Mouse (Mus musculus): Measurements from ENCODE around the gene Clps. TPM values are rescaled to one million over a fixed set of nuclear protein-coding genes. Genes with fewer than 3 reads are reported as not detected.
A peak's percentile ranks its signal among the peaks of the same experiment; 100 is the strongest.

The Clps gene
- polyA plus RNA-seq, 1 experiment from 2014 or later, result 51.3 TPM

- no peak for ATAC-seq (ENCODE audit: low read depth)
- Histone ChIP-seq H3K27me3 (ENCODE audit: control insufficient read depth, insufficient read depth, low read depth, low read length) (no peaks in the 10 kb centered on the region), H3K9ac (ENCODE audit: low read depth, low read length) (no peak overlapping the region), H3K4me2 (ENCODE audit: low read depth, low read length) (no peak overlapping the region), H3K4me3 (ENCODE audit: low read depth, low read length) (no peak overlapping the region), H3K9me3 (replicated peaks; ENCODE audit: control insufficient read depth, low read length) (no peaks in the 10 kb centered on the region), H3K36me3 (ENCODE audit: control insufficient read depth, insufficient read depth) (peaks cover 8% of the 10 kb centered on the region), H3K4me1 (ENCODE audit: control insufficient read depth, low read depth, low read length) (no peaks in the 10 kb centered on the region), H3K27ac (ENCODE audit: low read length) (no peak overlapping the region)
- 48% methylated on average over 3 of the region's 3 CpGs for WGBS (ENCODE audit: insufficient replicate concordance)
These were observed 25.9 kb upstream of the Clps start for GRCm38 (mm10) chr17:28586509-28586908.

GRCm38 (mm10) chr17:28581056-28581455 lies 20.5 kb upstream of the Clps start:
- Histone ChIP-seq H3K4me3 (ENCODE audit: low read depth, low read length) (no peak overlapping the region), H3K9me3 (replicated peaks; ENCODE audit: control insufficient read depth, low read length) (no peaks in the 10 kb centered on the region), H3K4me1 (ENCODE audit: control insufficient read depth, low read depth, low read length) (no peaks in the 10 kb centered on the region), H3K4me2 (ENCODE audit: low read depth, low read length) (no peak overlapping the region), H3K9ac (ENCODE audit: low read depth, low read length) (no peak overlapping the region), H3K36me3 (ENCODE audit: control insufficient read depth, insufficient read depth) (no peaks in the 10 kb centered on the region), H3K27ac (ENCODE audit: low read length) (no peak overlapping the region), H3K27me3 (ENCODE audit: control insufficient read depth, insufficient read depth, low read depth, low read length) (no peaks in the 10 kb centered on the region)
- ATAC-seq (ENCODE audit: low read depth), result no peak
- 53% methylated on average over 2 of the region's 2 CpGs for WGBS (ENCODE audit: insufficient replicate concordance)

GRCm38 (mm10) chr17:28580396-28580795 lies 19.8 kb upstream of the Clps start:
- peaks cover 3% of the 10 kb centered on the region; the same call in 1 of the 2 replicates for H3K4me1 ChIP-seq (ENCODE audit: control insufficient read depth, low read depth, low read length)
- H3K27ac ChIP-seq (ENCODE audit: low read length), result no peak overlapping the region
- H3K27me3 ChIP-seq (ENCODE audit: control insufficient read depth, insufficient read depth, low read depth, low read length), result no peaks in the 10 kb centered on the region
- H3K4me3 ChIP-seq (ENCODE audit: low read depth, low read length), result no peak overlapping the region
- H3K9me3 ChIP-seq (replicated peaks; ENCODE audit: control insufficient read depth, low read length), result no peaks in the 10 kb centered on the region
- no peak overlapping the region for H3K4me2 ChIP-seq (ENCODE audit: low read depth, low read length)
- H3K9ac ChIP-seq (ENCODE audit: low read depth, low read length), result no peak overlapping the region
- H3K36me3 ChIP-seq (ENCODE audit: control insufficient read depth, insufficient read depth), result no peaks in the 10 kb centered on the region
- ATAC-seq (ENCODE audit: low read depth), result no peak
- WGBS (ENCODE audit: insufficient replicate concordance), result 5% methylated on average over 9 of the region's 9 CpGs

GRCm38 (mm10) chr17:28575244-28576125 lies 14.9 kb upstream of the Clps start, which contains the start of gene Lhfpl5:
Gene Lhfpl5 (plus strand): TSS chr17:28575641.
- no peak within 1 kb of the TSS for H3K9ac ChIP-seq (ENCODE audit: low read depth, low read length)
- 0 out of 2 replicates have a peak within 1 kb of the TSS, but pooled peaks have one; percentile 0 for H3K4me3 ChIP-seq (ENCODE audit: low read depth, low read length)
- H3K4me1 ChIP-seq (ENCODE audit: control insufficient read depth, low read depth, low read length), result peaks cover 3% of the 10 kb centered on the region; the same call in 1 of the 2 replicates
- H3K9me3 ChIP-seq (replicated peaks; ENCODE audit: control insufficient read depth, low read length), result no peaks in the 10 kb centered on the region
- H3K27ac ChIP-seq (ENCODE audit: low read length), result no peak within 1 kb of the TSS
- H3K36me3 ChIP-seq (ENCODE audit: control insufficient read depth, insufficient read depth), result no peaks in the 10 kb centered on the region
- WGBS (ENCODE audit: insufficient replicate concordance), result 14% methylated on average over 50 of the region's 50 CpGs
- peak; percentile 45 for ATAC-seq (ENCODE audit: low read depth)
- 0 out of 2 replicates have a peak within 1 kb of the TSS, but pooled peaks have one; percentile 19 for H3K4me2 ChIP-seq (ENCODE audit: low read depth, low read length)
- peaks cover 3% of the 10 kb centered on the region; the same call in 1 of the 2 replicates for H3K27me3 ChIP-seq (ENCODE audit: control insufficient read depth, insufficient read depth, low read depth, low read length)

- H3K9ac ChIP-seq (ENCODE audit: low read depth, low read length), result no peak overlapping the region
- ATAC-seq (ENCODE audit: low read depth), result no peak
- no peak overlapping the region for H3K27ac ChIP-seq (ENCODE audit: low read length)
- WGBS (ENCODE audit: insufficient replicate concordance), result 65% methylated on average over 6 of the region's 6 CpGs
- no peak overlapping the region for H3K4me2 ChIP-seq (ENCODE audit: low read depth, low read length)
- peaks cover 3% of the 10 kb centered on the region; the same call in 1 of the 2 replicates for H3K4me1 ChIP-seq (ENCODE audit: control insufficient read depth, low read depth, low read length)
- H3K27me3 ChIP-seq (ENCODE audit: control insufficient read depth, insufficient read depth, low read depth, low read length), result peaks cover 3% of the 10 kb centered on the region; the same call in 1 of the 2 replicates
- H3K36me3 ChIP-seq (ENCODE audit: control insufficient read depth, insufficient read depth), result no peaks in the 10 kb centered on the region
- H3K4me3 ChIP-seq (ENCODE audit: low read depth, low read length), result no peak overlapping the region
- no peaks in the 10 kb centered on the region for H3K9me3 ChIP-seq (replicated peaks; ENCODE audit: control insufficient read depth, low read length)
These were observed 12.4 kb upstream of the Clps start for GRCm38 (mm10) chr17:28572941-28573340.

DNA sequence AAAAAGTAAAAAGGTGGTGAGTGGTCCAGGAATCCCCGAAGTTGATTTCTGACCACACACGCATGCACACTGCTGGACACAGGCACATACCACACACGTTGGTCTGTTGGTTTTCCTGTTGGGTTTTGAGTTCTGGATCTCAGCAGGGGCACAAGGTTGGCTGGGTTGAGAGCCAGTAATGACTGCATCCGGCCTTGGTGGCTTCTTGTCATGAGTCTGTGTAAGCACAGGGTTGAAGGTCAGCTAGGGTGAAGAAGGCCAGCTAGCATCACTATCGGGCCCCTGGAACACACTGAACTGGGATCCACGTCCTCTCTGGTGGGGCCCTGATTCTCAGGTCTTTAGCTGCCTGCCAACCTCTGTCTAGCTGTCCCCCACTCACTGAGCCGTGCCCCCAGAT lies 12.0 kb upstream of the Clps start:
- Histone ChIP-seq H3K9me3 (replicated peaks; ENCODE audit: control insufficient read depth, low read length) (no peaks in the 10 kb centered on the region), H3K4me1 (ENCODE audit: control insufficient read depth, low read depth, low read length) (peaks cover 3% of the 10 kb centered on the region; the same call in 1 of the 2 replicates), H3K9ac (ENCODE audit: low read depth, low read length) (no peak overlapping the region), H3K36me3 (ENCODE audit: control insufficient read depth, insufficient read depth) (no peaks in the 10 kb centered on the region), H3K27ac (ENCODE audit: low read length) (no peak overlapping the region), H3K4me2 (ENCODE audit: low read depth, low read length) (no peak overlapping the region), H3K4me3 (ENCODE audit: low read depth, low read length) (no peak overlapping the region), H3K27me3 (ENCODE audit: control insufficient read depth, insufficient read depth, low read depth, low read length) (peaks cover 3% of the 10 kb centered on the region; the same call in 1 of the 2 replicates)
- ATAC-seq (ENCODE audit: low read depth), result no peak
- 61% methylated on average over 7 of the region's 7 CpGs for WGBS (ENCODE audit: insufficient replicate concordance)

- no peak for ATAC-seq (ENCODE audit: low read depth)
- WGBS (ENCODE audit: insufficient replicate concordance), result 61% methylated on average over 3 of the region's 3 CpGs
These were observed 11.3 kb upstream of the Clps start for GRCm38 (mm10) chr17:28571868-28572267.

DNA sequence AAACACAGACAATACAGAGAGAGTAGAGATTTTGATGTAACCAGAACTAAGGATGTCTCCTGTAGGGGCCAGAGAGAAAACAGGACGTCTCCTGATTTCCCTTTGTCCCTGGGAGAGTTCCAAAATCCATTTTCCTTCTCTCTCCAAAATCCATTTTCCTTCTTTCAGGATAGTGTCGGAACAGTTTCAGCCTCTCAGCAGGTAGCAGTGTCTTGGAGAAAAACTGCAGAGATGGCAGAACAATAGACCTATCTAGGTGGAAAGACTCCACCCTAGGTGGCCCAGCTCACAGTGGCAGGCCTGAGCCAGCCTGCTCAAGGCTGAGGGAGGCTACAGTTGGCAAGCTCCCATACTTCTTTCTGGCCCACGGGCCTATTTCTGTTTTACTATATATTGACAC lies 7.0 kb upstream of the Clps start:
- Histone ChIP-seq H3K36me3 (ENCODE audit: control insufficient read depth, insufficient read depth) (no peaks in the 10 kb centered on the region), H3K4me3 (ENCODE audit: low read depth, low read length) (no peak overlapping the region), H3K4me1 (ENCODE audit: control insufficient read depth, low read depth, low read length) (no peaks in the 10 kb centered on the region), H3K9me3 (replicated peaks; ENCODE audit: control insufficient read depth, low read length) (no peaks in the 10 kb centered on the region), H3K4me2 (ENCODE audit: low read depth, low read length) (no peak overlapping the region), H3K27ac (ENCODE audit: low read length) (peak overlapping the region; percentile 45; the same call in 1 of the 2 replicates), H3K9ac (ENCODE audit: low read depth, low read length) (no peak overlapping the region), H3K27me3 (ENCODE audit: control insufficient read depth, insufficient read depth, low read depth, low read length) (no peaks in the 10 kb centered on the region)
- 49% methylated on average over 3 of the region's 3 CpGs for WGBS (ENCODE audit: insufficient replicate concordance)
- ATAC-seq (ENCODE audit: low read depth), result no peak

More at GRCm38 (mm10) chr17:28571868-28572267, 11.3 kb upstream of the Clps start:
- no peaks in the 10 kb centered on the region for H3K36me3 ChIP-seq (ENCODE audit: control insufficient read depth, insufficient read depth)
- H3K27ac ChIP-seq (ENCODE audit: low read length), result no peak overlapping the region
- peaks cover 3% of the 10 kb centered on the region; the same call in 1 of the 2 replicates for H3K27me3 ChIP-seq (ENCODE audit: control insufficient read depth, insufficient read depth, low read depth, low read length)
- H3K4me1 ChIP-seq (ENCODE audit: control insufficient read depth, low read depth, low read length), result peaks cover 3% of the 10 kb centered on the region; the same call in 1 of the 2 replicates
- H3K4me2 ChIP-seq (ENCODE audit: low read depth, low read length), result no peak overlapping the region
- H3K9ac ChIP-seq (ENCODE audit: low read depth, low read length), result no peak overlapping the region
- H3K9me3 ChIP-seq (replicated peaks; ENCODE audit: control insufficient read depth, low read length), result no peaks in the 10 kb centered on the region
- H3K4me3 ChIP-seq (ENCODE audit: low read depth, low read length), result no peak overlapping the region

DNA sequence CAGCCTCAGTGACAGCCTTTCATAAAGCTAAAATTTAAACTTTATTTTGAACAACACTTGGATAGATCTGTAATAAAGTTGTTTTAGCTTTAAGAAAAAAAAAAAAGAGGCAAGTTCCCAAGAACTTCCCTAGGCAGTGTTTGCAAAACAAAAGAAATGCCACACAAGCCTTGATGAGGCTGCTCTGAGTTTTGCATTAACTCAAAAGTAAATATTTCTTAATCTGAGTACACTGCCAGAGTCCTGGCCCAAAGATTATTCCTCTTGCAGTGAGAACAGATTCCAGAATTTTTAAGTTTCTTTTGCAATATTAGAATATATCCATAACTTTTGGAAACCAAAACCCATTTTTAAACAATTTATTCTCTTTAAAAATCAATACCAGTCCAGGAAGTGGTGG lies 4.6 kb upstream of the Clps start:
- no peak for ATAC-seq (ENCODE audit: low read depth)
- H3K27me3 ChIP-seq (ENCODE audit: control insufficient read depth, insufficient read depth, low read depth, low read length), result no peaks in the 10 kb centered on the region
- H3K4me1 ChIP-seq (ENCODE audit: control insufficient read depth, low read depth, low read length), result no peaks in the 10 kb centered on the region; the same call in none of the 2 replicates
- H3K4me3 ChIP-seq (ENCODE audit: low read depth, low read length), result no peak overlapping the region
- no peak overlapping the region for H3K27ac ChIP-seq (ENCODE audit: low read length)
- H3K4me2 ChIP-seq (ENCODE audit: low read depth, low read length), result no peak overlapping the region
- H3K36me3 ChIP-seq (ENCODE audit: control insufficient read depth, insufficient read depth), result no peaks in the 10 kb centered on the region
- no peak overlapping the region for H3K9ac ChIP-seq (ENCODE audit: low read depth, low read length)
- H3K9me3 ChIP-seq (replicated peaks; ENCODE audit: control insufficient read depth, low read length), result no peaks in the 10 kb centered on the region

Measured in liver, embryonic 16.5 days (tissue).